Mouse (Mus musculus): ENCODE measurements around the gene Vmn2r-ps130. TPM values are rescaled to one million over a fixed set of nuclear protein-coding genes. Genes with fewer than 3 reads are reported as not detected.
"Not testable (repeated sequence)": the region's sequence is repeated elsewhere in the genome, so short reads cannot be mapped to it uniquely, and the experiment has no call there.

The Vmn2r-ps130 gene
- not detected for polyA plus RNA-seq (2021)

DNA sequence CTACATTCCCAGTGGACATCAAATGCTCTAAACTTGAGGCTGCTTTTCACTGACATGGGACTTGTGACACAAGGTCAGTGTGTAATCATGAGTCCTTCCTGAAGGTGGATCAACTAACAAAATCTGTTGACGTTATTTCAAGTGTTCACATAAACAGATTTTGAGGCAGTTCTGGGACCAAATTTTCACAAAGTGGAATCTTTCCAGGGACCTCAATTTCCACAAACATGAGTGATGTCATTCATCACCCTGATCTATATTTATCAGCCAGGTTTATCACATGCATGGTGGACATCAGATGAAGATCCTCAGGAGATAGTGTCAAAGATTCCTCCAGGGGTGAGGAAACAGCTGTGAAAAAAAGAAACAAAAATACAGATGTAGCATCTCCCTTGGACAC, at the start of gene Vmn2r-ps130:
Gene Vmn2r-ps130, plus strand, starts transcription at position 301 of the 400 bp plus-strand sequence.
- CTCF ChIA-PET; in situ Hi-C loops (cut with MboI; ENCODE audit: low pct_unique_long_range_greater_than_20kb); DNase-seq (ENCODE audit: low read depth, low spot score); ATAC-seq; H3K27me3 ChIP-seq; POLR2A ChIA-PET: not testable (repeated sequence)

Other genes starting within 250 kb of the Vmn2r-ps130 start
- gene Zfp945, start 194.0 kb upstream of the Vmn2r-ps130 start, polyA plus RNA-seq (2021) = 7.2 TPM
- gene Vmn2r113, start 118.2 kb upstream of the Vmn2r-ps130 start, polyA plus RNA-seq (2021) = not detected
- 5.1 TPM for gene Zfp40, start 132.1 kb downstream of the Vmn2r-ps130 start, polyA plus RNA-seq (2021)